Mouse (Mus musculus): Measurements from ENCODE around the gene Il1rapl2. TPM values are rescaled to one million over a fixed set of nuclear protein-coding genes. Genes with fewer than 3 reads are reported as not detected.

The Il1rapl2 gene
- total and polyA plus RNA-seq, 3 experiments = not detected

GRCm38 (mm10) chrX:137947741-137948140 is 377.3 kb downstream of the Il1rapl2 start:
- Histone ChIP-seq H3K4me3 (replicated peaks in 1 of 3; ENCODE audit: low read depth in 2 of 3, low read length in 2 of 3, poor library complexity in 1 of 3) (no peak overlapping the region), H3K4me1 (ENCODE audit: control insufficient read depth in 1 of 2, insufficient read depth in 2 of 2) (no peaks in the 10 kb centered on the region), H3K79me2 (replicated peaks; ENCODE audit: control insufficient read depth, extremely low read depth, insufficient read depth, poor library complexity, severe bottlenecking) (no peaks in the 10 kb centered on the region), H3K27me3 (replicated peaks) (no peaks in the 10 kb centered on the region), H3K9me3 (replicated peaks; ENCODE audit: low read length) (no peaks in the 10 kb centered on the region), H3K36me3 (replicated peaks in 1 of 2; ENCODE audit: control insufficient read depth in 1 of 2, insufficient read depth in 1 of 2, low read length in 1 of 2) (no peaks in the 10 kb centered on the region), H3K27ac (ENCODE audit: insufficient read depth, low read depth) (no peak overlapping the region), H3K4me2 (ENCODE audit: insufficient read depth, low read depth, poor library complexity, severe bottlenecking) (no peak overlapping the region), H3K9ac (ENCODE audit: insufficient read depth, low read depth) (no peak overlapping the region)
- no peak for DNase-seq (ENCODE audit: extremely low read depth)
- TF ChIP-seq PAX5 (IDR thresholded peaks at IDR 0.05; ENCODE audit: low read length) = no peak
- no peak for TF ChIP-seq POLR2A (IDR thresholded peaks at IDR 0.05; ENCODE audit: low read depth, low read length)
- TF ChIP-seq NELFE (IDR thresholded peaks at IDR 0.05; ENCODE audit: low read depth, low read length) = no peak
- no peak for TF ChIP-seq RCOR1 (conservative IDR thresholded peaks at IDR 0.05; ENCODE audit: low read depth, low read length)
- TF ChIP-seq SMC3 (IDR thresholded peaks at IDR 0.05; ENCODE audit: low read depth, low read length) = no peak
- TF ChIP-seq JUND (conservative IDR thresholded peaks at IDR 0.05; ENCODE audit: low read depth, low read length) = no peak
- TF ChIP-seq MYC (IDR thresholded peaks at IDR 0.05; ENCODE audit: low read depth, low read length) = no peak
- no peak for TF ChIP-seq USF1 (IDR thresholded peaks at IDR 0.05; ENCODE audit: low read depth, low read length)
- TF ChIP-seq KAT2A (IDR thresholded peaks at IDR 0.05; ENCODE audit: insufficient replicate concordance, low read length) = no peak
- no peak for TF ChIP-seq ETS1 (conservative IDR thresholded peaks at IDR 0.05; ENCODE audit: low read depth, low read length)
- TF ChIP-seq POLR2AphosphoS2 (IDR thresholded peaks at IDR 0.05; ENCODE audit: low read depth, low read length) = no peak
- no peak for TF ChIP-seq USF2 (conservative IDR thresholded peaks at IDR 0.05; ENCODE audit: low read depth, low read length)
- TF ChIP-seq BHLHE40 (IDR thresholded peaks at IDR 0.05; ENCODE audit: low read depth, low read length) = no peak
- no peak for TF ChIP-seq ZNF384 (IDR thresholded peaks at IDR 0.05; ENCODE audit: low read depth, low read length)
- TF ChIP-seq UBTF (IDR thresholded peaks at IDR 0.05; ENCODE audit: low read depth, low read length) = no peak
- no peak for TF ChIP-seq MAX (IDR thresholded peaks at IDR 0.05; ENCODE audit: low read length)
- TF ChIP-seq EP300 (IDR thresholded peaks at IDR 0.05; ENCODE audit: low read length) = no peak
- TF ChIP-seq MEF2A (IDR thresholded peaks at IDR 0.05; ENCODE audit: borderline replicate concordance, low read depth, low read length) = no peak
- in situ Hi-C loops (cut with MboI; ENCODE audit: low pct_ligation_motif_present, low pct_unique_long_range_greater_than_20kb, low sequenced_read_pairs) (no loop called here), dilution Hi-C loops (cut with MboI; ENCODE audit: extremely low pct_ligation_motif_present, extremely low pct_unique_long_range_greater_than_20kb, low sequenced_read_pairs) (no loop called here)

DNA sequence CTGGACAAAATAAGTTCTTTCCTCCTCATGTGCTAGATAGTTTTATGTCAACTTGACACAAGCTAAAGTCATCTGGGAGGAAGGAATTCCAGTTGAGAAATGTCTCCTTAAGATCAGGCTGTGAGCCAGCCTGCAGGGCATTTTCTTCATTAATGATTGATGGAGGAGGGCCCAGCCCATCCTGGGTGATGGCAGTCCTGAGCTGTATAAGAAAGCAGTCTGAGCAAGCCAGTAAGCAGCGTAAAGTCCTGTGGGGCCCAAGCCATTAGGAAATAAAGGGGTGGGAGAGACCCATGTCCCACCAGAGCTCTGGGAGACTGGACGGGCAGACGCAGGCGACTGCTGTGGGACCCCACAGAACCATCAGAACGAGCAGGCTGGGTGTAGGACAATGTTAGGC is 400.9 kb downstream of the Il1rapl2 start:
- DNase-seq (ENCODE audit: extremely low read depth) = no peak
- H3K4me1 ChIP-seq (ENCODE audit: control insufficient read depth in 1 of 2, insufficient read depth in 2 of 2) = no peaks in the 10 kb centered on the region
- H3K9ac ChIP-seq (ENCODE audit: insufficient read depth, low read depth) = no peak overlapping the region
- H3K9me3 ChIP-seq (replicated peaks; ENCODE audit: low read length) = no peaks in the 10 kb centered on the region
- TF ChIP-seq SIN3A (IDR thresholded peaks at IDR 0.05; ENCODE audit: low read length) = no peak
- no peak for TF ChIP-seq MAFK (IDR thresholded peaks at IDR 0.05; ENCODE audit: insufficient replicate concordance, low read length)
- no peak for TF ChIP-seq ETS1 (conservative IDR thresholded peaks at IDR 0.05; ENCODE audit: low read depth, low read length)
- no peak for TF ChIP-seq MAX (IDR thresholded peaks at IDR 0.05; ENCODE audit: low read length)
- no peak for TF ChIP-seq MXI1 (IDR thresholded peaks at IDR 0.05; ENCODE audit: low read depth, low read length)
- TF ChIP-seq PAX5 (IDR thresholded peaks at IDR 0.05; ENCODE audit: low read length) = no peak
- no peak for TF ChIP-seq POLR2AphosphoS2 (IDR thresholded peaks at IDR 0.05; ENCODE audit: low read depth, low read length)
- no peak for TF ChIP-seq CHD1 (IDR thresholded peaks at IDR 0.05; ENCODE audit: low read depth, low read length)
- no peak overlapping the region for H3K4me2 ChIP-seq (ENCODE audit: insufficient read depth, low read depth, poor library complexity, severe bottlenecking)
- no peaks in the 10 kb centered on the region for H3K79me2 ChIP-seq (replicated peaks; ENCODE audit: control insufficient read depth, extremely low read depth, insufficient read depth, poor library complexity, severe bottlenecking)
- no peaks in the 10 kb centered on the region for H3K36me3 ChIP-seq (replicated peaks in 1 of 2; ENCODE audit: control insufficient read depth in 1 of 2, insufficient read depth in 1 of 2, low read length in 1 of 2)
- no peaks in the 10 kb centered on the region for H3K27me3 ChIP-seq (replicated peaks)
- H3K27ac ChIP-seq (ENCODE audit: insufficient read depth, low read depth) = no peak overlapping the region
- in situ Hi-C loops (cut with MboI; ENCODE audit: low pct_ligation_motif_present, low pct_unique_long_range_greater_than_20kb, low sequenced_read_pairs) = no loop called here
- no peak overlapping the region for H3K4me3 ChIP-seq (replicated peaks in 1 of 3; ENCODE audit: low read depth in 2 of 3, low read length in 2 of 3, poor library complexity in 1 of 3)
- dilution Hi-C loops (cut with MboI; ENCODE audit: extremely low pct_ligation_motif_present, extremely low pct_unique_long_range_greater_than_20kb, low sequenced_read_pairs) = no loop called here

Measured in CH12.LX (cell line).